Mouse (Mus musculus) CD4-positive, CD25-positive, alpha-beta regulatory T cell, adult 4 months (primary cell): Measurements from ENCODE around the gene Asb3. TPM values are rescaled to one million over a fixed set of nuclear protein-coding genes. Genes with fewer than 3 reads are reported as not detected.
"Not testable (repeated sequence)": the region's sequence is repeated elsewhere in the genome, so short reads cannot be mapped to it uniquely, and the experiment has no call there.

Experiments used
- ATAC-seq: one replicate; pipeline ENCODE4 v1.8.0; 2017
- polyA plus RNA-seq, 2 experiments: library from polyadenylated mRNA; unstranded; fragments of 100-300 nt; shearing (Covaris generic); gene quantifications; one replicate each; pipeline ENCODE4 v1.2.1; 2017

Asb3 gene
- polyA plus RNA-seq, 2 experiments from 2014 or later, result 60.6 to 67.6 TPM

GRCm38 (mm10) chr11:31001169-31001908 lies 116.1 kb downstream of the Asb3 start:
- ATAC-seq, result no peak

GRCm38 (mm10) chr11:31009668-31010067 lies 124.5 kb downstream of the Asb3 start:
- ATAC-seq, result not testable (repeated sequence)

DNA sequence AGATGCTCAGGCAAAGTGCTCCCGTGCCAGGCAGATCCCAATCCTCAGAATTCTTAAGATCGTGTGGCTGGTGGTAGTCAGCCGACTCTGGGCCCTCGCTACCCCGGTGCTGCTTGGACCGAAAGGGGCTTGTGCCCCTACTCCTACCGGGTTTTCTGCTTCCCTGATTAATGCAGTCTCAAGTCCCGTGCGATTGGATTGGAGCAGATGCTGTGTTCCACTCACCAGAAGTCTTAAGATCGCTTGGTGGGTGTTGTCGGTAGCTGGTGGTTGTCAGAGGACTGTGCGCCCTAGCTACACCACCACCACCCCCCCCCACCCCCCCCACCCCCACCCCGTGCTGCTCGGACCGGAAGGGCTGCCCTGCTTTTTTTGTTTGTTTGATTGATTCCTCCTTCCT lies 132.2 kb downstream of the Asb3 start:
- not testable (repeated sequence) for ATAC-seq

DNA sequence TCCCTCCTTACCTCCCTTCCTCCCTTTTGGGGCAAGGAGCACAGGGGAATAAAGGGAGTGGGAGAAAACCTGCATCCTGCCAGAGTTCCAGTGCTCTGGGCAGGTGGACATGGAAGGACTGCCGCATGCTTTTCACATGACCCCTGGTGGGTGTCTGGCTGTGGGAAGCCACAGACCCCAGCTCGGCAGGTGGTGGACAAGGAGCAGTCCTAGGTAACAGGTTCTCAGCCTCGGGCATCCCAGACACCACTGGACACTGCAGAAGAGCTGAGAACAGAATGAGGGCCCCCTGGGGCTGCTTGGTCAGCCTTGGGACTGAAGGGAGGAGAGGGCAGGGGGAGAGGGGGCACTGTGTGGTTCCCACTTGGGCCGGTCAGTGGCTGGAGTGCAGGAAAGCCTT lies 149.7 kb downstream of the Asb3 start:
- no peak for ATAC-seq

GRCm38 (mm10) chr11:31089973-31090372 lies 204.8 kb downstream of the Asb3 start:
- ATAC-seq, result no peak

DNA sequence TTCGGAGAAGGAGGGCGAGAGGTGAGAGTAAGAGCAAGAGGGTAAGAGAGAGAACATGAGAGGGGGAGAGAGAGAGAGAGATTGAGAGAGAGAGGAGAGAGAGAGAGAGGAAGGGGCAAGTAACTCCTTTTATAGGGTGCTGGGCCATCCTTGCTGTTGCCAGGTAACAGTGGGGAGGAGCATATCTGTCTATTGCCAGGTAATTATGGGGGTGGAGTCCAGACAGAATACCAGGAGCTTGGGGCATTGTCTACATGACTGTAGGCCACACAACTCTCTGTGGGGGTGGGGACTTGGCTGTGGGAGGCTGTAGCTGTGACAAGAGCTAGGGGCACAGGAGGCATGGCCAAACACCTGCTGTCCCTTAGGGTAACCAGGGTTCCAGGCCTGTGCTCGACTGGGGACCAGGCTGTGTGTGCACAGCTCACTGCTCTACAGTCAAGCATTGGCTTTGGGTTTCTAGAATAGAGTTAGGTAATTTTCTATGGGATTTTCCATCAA lies 205.3 kb downstream of the Asb3 start:
- no peak for ATAC-seq

DNA sequence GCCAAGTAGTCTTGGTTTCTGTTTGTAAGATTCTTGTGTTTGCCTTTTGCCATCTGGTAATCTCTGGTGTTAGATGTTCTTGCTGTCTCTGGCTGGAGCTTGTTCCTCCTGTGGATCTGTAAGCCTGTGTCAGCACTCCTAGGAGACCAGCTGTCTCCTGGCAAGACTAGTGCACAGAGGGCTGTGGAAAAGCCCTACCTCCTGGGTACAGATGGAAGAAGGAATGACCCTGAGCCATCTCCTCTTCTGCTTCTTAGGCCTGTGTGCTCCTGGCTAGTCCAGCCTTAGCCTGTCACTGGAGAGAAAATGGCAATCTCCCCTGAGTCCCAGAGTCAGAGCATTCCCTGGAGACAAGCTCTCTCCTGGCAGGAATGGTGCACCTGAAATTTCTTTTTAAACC lies 214.3 kb downstream of the Asb3 start:
- not testable (repeated sequence) for ATAC-seq

- no peak for ATAC-seq
Observed at GRCm38 (mm10) chr11:31102188-31102587, 217.0 kb downstream of the Asb3 start.

- ATAC-seq, result no peak
Observed at GRCm38 (mm10) chr11:31105364-31105763, 220.1 kb downstream of the Asb3 start.

GRCm38 (mm10) chr11:31126964-31127363 lies 241.7 kb downstream of the Asb3 start:
- ATAC-seq, result not testable (repeated sequence)

- ATAC-seq, result not testable (repeated sequence)
Observed at GRCm38 (mm10) chr11:31133726-31134125, 248.5 kb downstream of the Asb3 start.

DNA sequence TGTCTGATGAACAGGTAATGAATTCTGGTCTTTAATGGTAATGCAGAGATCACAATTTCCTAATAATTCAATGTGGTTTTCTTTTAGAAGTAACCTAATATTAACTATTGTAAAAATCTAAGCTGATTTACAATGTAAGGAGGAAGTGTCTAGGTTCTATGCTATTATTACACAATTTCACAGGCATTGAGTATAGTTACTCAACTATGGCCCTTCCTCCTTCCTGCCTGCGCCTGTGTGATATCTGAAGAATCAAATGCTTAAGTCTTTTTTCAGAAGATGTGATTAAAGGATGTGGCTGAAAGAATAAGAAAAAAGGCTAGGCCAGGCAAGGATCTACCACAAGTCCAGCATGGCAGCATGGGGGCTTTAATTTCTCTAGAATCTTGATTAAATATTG lies 249.6 kb downstream of the Asb3 start:
- ATAC-seq, result not testable (repeated sequence)

DNA sequence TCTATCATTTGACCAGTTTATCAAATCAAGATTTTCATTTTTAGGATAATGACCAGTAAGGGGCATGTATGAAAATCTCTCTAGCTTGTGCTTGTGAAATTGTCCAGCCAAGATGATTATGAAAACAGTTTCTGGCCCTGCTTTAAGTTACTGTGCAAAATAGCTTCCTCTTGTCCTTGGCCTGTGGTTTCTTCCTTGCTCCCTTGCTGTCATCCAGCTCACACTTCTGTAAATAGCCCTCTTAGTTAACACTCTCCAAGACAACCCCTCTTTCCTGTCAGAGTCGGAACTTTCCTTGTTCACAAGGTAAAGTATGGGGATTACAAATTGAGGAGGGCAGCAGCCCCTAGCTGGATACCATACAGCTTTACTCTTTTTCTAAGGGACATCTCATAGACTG lies 253.2 kb downstream of the Asb3 start:
- not testable (repeated sequence) for ATAC-seq

Other genes with a start within 250 kb of the Asb3 start
- 1 to 10 TPM in 1 of 2 experiments, under 1 TPM in 1; 0.81 to 1.6 TPM for gene Acyp2, start 235.8 kb upstream of the Asb3 start, polyA plus RNA-seq
- gene Psme4, start 113.7 kb upstream of the Asb3 start, polyA plus RNA-seq, result 10 to 100 TPM; 22.5 to 29.4 TPM
- not detected for gene Gpr75, start 58 bp upstream of the Asb3 start, polyA plus RNA-seq
- gene Erlec1, start 68.9 kb downstream of the Asb3 start, polyA plus RNA-seq, result 10 to 100 TPM in 1 of 2 experiments, 1 to 10 TPM in 1; 7.3 to 12.5 TPM
- gene Chac2, start 100.9 kb downstream of the Asb3 start, polyA plus RNA-seq, result 10 to 100 TPM in 1 of 2 experiments, 1 to 10 TPM in 1; 8.8 to 10.1 TPM